In the genomic region with DNA sequence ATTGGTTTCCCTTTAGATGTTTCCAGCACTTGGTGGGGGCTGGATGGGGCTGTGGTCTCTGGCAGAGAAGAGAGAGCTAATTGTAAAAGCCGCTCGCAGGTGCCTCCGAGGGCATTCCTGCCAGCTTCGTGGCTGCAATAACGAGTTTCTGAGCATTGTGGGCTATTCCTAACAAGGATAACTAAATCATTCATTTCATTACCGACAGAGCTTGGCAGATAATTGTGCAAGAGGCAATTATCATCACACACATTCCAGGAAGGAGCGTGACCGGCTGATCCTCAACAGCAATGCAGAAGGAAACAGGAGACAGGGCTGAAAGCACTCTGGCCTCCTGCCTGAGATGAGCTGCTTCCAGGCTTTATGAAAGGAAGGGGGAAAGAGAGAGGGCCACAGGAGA, we compare ENCODE assay signal across 10 mouse cellular contexts. TPM values are rescaled to one million over a fixed set of nuclear protein-coding genes. Genes with fewer than 3 reads are reported as not detected.
DNase-seq lines count a peak whose midpoint lies in the region; ATAC-seq lines count a peak whose summit lies in the region.
"Had no signal": no experiment of that assay in that cellular context is flagged by ENCODE, and none has a peak within 500 bp of the region (broad histone marks: within the 10 kb centered on the region; RNA-seq: fewer than 3 reads in every experiment).

No protein-coding gene starts in this region.

- intact Hi-C loops in heart, postnatal 36 days (cut with DNase I), result no loop called here

- peaks cover 2 to 6% of the 10 kb centered on the region in 2 experiments; a peak in 2 of 4 replicates for H3K4me1 ChIP-seq in heart, embryonic 14.5 days (ENCODE audit: control insufficient read depth in 2 of 2, insufficient read depth in 2 of 2, low read length in 2 of 2)
- H3K4me1 ChIP-seq in intestine, embryonic 16.5 days (ENCODE audit: control insufficient read depth, insufficient read depth, low read length), result 0 out of 2 replicates have a peak, but pooled peaks cover 7% of the 10 kb centered on the region

- H3K4me2 ChIP-seq in heart, embryonic 14.5 days (ENCODE audit: low read length), result no peak overlapping the region
- H3K4me2 ChIP-seq in intestine, embryonic 16.5 days (ENCODE audit: low read depth, low read length), result no peak overlapping the region
- H3K4me2 ChIP-seq: limb, embryonic 13.5 days had no signal

- peak overlapping the region; percentile 5 to 55; a peak in 1 of 4 replicates for H3K27ac ChIP-seq in heart, embryonic 14.5 days (replicated peaks in 1 of 2; ENCODE audit: control insufficient read depth in 1 of 2, insufficient read depth in 1 of 2, low read depth in 2 of 2, low read length in 2 of 2)
- H3K27ac ChIP-seq in intestine, embryonic 16.5 days (ENCODE audit: low read length), result no peak overlapping the region
- H3K27ac ChIP-seq: limb, embryonic 13.5 days had no signal

- 39% methylated on average over 8 of the region's 8 CpGs for WGBS in heart, embryonic 14.5 days
- 37% methylated on average over 8 of the region's 8 CpGs for WGBS in intestine, embryonic 16.5 days

- 0 out of 2 replicates have a peak, but pooled peaks cover 6% of the 10 kb centered on the region for H3K27me3 ChIP-seq in heart, embryonic 14.5 days (ENCODE audit: control insufficient read depth, insufficient read depth, low read length)
- H3K27me3 ChIP-seq in intestine, embryonic 16.5 days (replicated peaks; ENCODE audit: control insufficient read depth, insufficient read depth, low read length), result no peaks in the 10 kb centered on the region
- H3K27me3 ChIP-seq: limb, embryonic 13.5 days had no signal

- DNase-seq in heart, postnatal 36 days, result no peak
- peak; percentile 12 for DNase-seq in urinary bladder, postnatal 14 days (ENCODE audit: low spot score)
- DNase-seq in urinary bladder, adult 18-20 months (ENCODE audit: low spot score in 2 of 2), result no peak
- DNase-seq in spleen, postnatal 10 days (ENCODE audit: low spot score in 2 of 2), result no peak
- DNase-seq in left cerebral cortex, adult 18-20 months (ENCODE audit: low spot score in 2 of 2), result no peak
- no peak for DNase-seq in right cerebral cortex, postnatal 10 days (ENCODE audit: low spot score in 2 of 2)

- H3K9me3 ChIP-seq in heart, embryonic 14.5 days (ENCODE audit: control insufficient read depth, low read length), result no peaks in the 10 kb centered on the region
- no peaks in the 10 kb centered on the region for H3K9me3 ChIP-seq in intestine, embryonic 16.5 days (ENCODE audit: control insufficient read depth, low read length)
- H3K9me3 ChIP-seq: limb, embryonic 13.5 days had no signal

- no peak for ATAC-seq in heart, embryonic 14.5 days (ENCODE audit: insufficient number of reproducible peaks, insufficient read depth, low FRiP score, low read depth)
- ATAC-seq in intestine, embryonic 16.5 days, result peak; percentile 69; the same call in 1 of the 2 replicates

- no peaks in the 10 kb centered on the region for H3K36me3 ChIP-seq in heart, embryonic 14.5 days (ENCODE audit: control insufficient read depth, insufficient read depth, low read length)
- no peaks in the 10 kb centered on the region for H3K36me3 ChIP-seq in intestine, embryonic 16.5 days (ENCODE audit: control insufficient read depth, insufficient read depth, low read length)
- H3K36me3 ChIP-seq: limb, embryonic 13.5 days had no signal

- H3K4me3 ChIP-seq in heart, embryonic 14.5 days (ENCODE audit: control insufficient read depth in 1 of 2, insufficient read depth in 1 of 2, low read depth in 1 of 2, low read length in 2 of 2), result no peak overlapping the region
- H3K4me3 ChIP-seq in intestine, embryonic 16.5 days (ENCODE audit: low read length), result no peak overlapping the region
- H3K4me3 ChIP-seq: limb, embryonic 13.5 days had no signal

- H3K9ac ChIP-seq in heart, embryonic 14.5 days (ENCODE audit: low read length), result no peak overlapping the region
- H3K9ac ChIP-seq in intestine, embryonic 16.5 days (ENCODE audit: low read depth, low read length), result no peak overlapping the region
- H3K9ac ChIP-seq: limb, embryonic 13.5 days had no signal

RNA-seq across cellular contexts. Expression of a gene that starts 24.8 kb away (rescaled TPM):
- 7.6 TPM in 2 replicates for polyA plus RNA-seq in heart, embryonic 14.5 days (2014; fragmentation: Nextera tagmentation; extraction: Ambion mirVana)
- total RNA-seq in heart, postnatal 36 days (2021), result 10 to 100 TPM; 13.9 to 14.3 TPM
- polyA plus RNA-seq in intestine, embryonic 16.5 days (2015; fragmentation: Nextera tagmentation; extraction: Ambion mirVana), result 6.5 and 7.6 TPM in 2 replicates
- 1 to 10 TPM; 5.8 to 6.3 TPM for total RNA-seq in left cerebral cortex, adult 18-20 months (2021)
- total RNA-seq: common myeloid progenitor, adult 5-6 weeks had no signal
